Mouse (Mus musculus): Measurements from ENCODE around the gene Prpf6.

Gene Prpf6

DNA sequence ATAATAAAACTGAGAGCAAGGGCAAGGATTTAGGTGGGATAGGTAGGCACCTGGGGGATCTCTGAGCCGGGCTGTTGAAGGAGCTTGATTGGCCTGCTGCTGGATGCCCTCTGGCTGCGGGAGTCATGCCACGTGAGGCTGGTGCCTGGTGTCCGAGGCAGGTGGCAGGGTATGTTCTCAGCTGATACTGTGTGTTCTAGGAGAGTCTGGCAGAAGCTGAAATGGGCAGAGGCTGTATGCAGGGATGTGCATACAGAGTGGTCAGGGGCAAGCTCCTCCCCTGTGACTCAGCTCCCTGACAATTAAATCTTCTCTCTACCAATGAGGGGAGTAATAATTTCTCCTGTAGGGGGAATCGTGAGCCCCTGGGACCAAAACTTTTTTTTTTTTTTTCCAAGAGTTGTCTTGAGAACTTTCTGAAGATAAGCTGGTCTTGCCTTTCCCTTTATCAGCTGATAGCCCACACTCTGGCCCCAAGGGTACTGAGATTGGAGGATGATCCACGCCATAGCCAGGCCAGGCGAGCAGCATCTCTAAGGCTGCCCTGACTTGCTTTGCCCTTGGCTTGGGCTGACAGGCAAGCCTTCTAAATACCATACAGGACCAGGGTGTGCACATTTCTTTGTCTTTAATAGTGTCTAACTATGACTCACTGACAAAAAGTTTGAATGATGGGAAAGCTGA lies 5.9 kb downstream of the Prpf6 start:
- DNase-seq (ENCODE audit: low spot score): peak; percentile 58

- peak; percentile 63 for DNase-seq (ENCODE audit: low spot score)
Measured at GRCm38 (mm10) chr2:181598454-181599351, 7.0 kb downstream of the Prpf6 start, which contains the start of gene Samd10. Samd10 (minus strand) TSS chr2:181599212.

GRCm38 (mm10) chr2:181600226-181600758 lies 8.6 kb downstream of the Prpf6 start:
- DNase-seq (ENCODE audit: low spot score): no peak

GRCm38 (mm10) chr2:181600828-181601750 lies 9.4 kb downstream of the Prpf6 start:
- DNase-seq (ENCODE audit: low spot score): peak; percentile 98

GRCm38 (mm10) chr2:181601751-181602145 lies 10.1 kb downstream of the Prpf6 start:
- no peak for DNase-seq (ENCODE audit: low spot score)

DNA sequence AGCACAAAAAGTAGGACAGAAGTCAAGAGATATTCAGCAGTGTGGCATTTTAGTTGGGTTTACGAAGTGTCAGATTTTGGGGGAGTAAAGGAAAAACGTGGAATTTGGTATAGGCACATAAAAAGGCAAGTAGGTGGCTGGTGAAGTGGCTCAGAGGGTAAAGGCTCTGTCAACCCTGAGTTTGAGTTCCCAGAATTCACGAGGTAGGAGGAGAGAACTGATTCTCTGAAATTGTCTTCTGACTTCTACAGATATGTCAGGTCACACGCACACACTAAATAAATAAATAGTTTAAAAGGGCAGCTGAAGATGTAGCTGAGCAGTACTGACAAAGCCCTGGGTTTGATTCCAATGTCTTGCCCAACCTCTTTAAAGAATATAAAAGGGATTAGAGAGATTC lies 10.7 kb downstream of the Prpf6 start:
- DNase-seq (ENCODE audit: low spot score): no peak

- DNase-seq (ENCODE audit: low spot score): no peak
Measured at GRCm38 (mm10) chr2:181618761-181619495, 27.3 kb downstream of the Prpf6 start.

GRCm38 (mm10) chr2:181623401-181623800 lies 31.7 kb downstream of the Prpf6 start:
- DNase-seq (ENCODE audit: low spot score): peak; percentile 18

DNA sequence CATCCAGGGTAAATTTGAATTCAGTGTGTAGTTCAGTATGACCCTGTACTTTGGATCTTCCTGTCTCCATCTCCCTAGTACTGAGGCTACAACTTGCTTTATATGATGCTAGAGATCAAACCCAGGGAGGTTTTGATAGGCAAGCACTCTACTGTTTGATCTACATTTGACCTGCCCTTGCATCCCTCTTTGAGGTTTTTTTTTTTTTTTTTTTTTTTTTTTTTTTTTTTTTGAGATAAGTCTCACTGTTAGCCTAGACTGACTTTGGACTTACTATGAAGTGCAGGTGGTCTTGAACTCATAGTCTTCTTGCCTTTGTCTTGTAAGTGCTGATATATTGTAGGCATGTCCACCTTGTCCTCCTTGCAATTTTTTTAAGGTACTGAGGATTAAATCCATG lies 36.8 kb downstream of the Prpf6 start:
- DNase-seq (ENCODE audit: low spot score): no peak

DNA sequence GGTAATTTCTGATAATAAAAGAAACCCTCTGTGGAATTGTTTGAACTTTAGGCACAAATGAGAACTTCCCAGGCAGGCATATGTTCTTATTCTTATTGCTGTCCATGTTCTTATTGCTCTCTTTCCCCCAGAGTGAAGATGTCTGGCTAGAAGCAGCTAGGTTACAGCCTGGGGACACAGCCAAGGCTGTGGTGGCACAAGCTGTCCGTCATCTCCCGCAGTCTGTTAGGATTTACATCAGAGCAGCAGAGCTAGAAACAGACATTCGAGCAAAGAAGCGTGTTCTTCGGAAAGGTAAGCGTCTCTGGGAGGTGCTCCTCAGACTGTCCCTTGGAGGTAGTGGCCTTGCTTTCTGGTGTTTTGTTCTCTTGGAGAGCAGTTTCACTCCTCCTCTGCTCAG lies 41.0 kb downstream of the Prpf6 start:
- DNase-seq (ENCODE audit: low spot score): no peak

- DNase-seq (ENCODE audit: low spot score): no peak
Measured at GRCm38 (mm10) chr2:181635865-181636264, 44.2 kb downstream of the Prpf6 start.

- peak; percentile 58 for DNase-seq (ENCODE audit: low spot score)
Measured at GRCm38 (mm10) chr2:181644361-181644760, 52.7 kb downstream of the Prpf6 start.

GRCm38 (mm10) chr2:181645666-181646065 lies 54.0 kb downstream of the Prpf6 start:
- DNase-seq (ENCODE audit: low spot score): no peak

- no peak for DNase-seq (ENCODE audit: low spot score)
Measured at GRCm38 (mm10) chr2:181646626-181647472, 55.2 kb downstream of the Prpf6 start.

GRCm38 (mm10) chr2:181648926-181649325 lies 57.3 kb downstream of the Prpf6 start:
- no peak for DNase-seq (ENCODE audit: low spot score)

GRCm38 (mm10) chr2:181653065-181653464 lies 61.4 kb downstream of the Prpf6 start:
- no peak for DNase-seq (ENCODE audit: low spot score)

DNA sequence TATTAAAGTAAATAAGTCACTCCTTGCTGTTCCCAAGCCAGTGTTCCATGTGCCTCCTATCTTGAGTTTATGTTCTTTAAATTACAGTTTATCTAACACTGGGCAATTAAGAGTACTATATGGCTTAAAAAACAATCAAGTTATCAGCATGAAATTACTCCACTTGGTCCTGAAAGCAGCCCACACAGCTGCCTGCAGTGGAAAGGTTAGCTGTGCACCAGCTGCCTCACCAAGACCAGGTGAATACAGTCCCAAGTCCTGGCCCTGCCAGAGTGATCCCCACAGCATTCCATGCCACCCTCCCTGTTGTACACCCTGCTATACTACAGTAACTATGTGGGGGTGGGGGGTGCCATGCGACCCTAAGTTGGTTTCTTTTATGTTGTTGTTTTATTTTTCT lies 61.9 kb downstream of the Prpf6 start:
- no peak for DNase-seq (ENCODE audit: low spot score)

- DNase-seq (ENCODE audit: low spot score): no peak
Measured at GRCm38 (mm10) chr2:181656734-181657133, 65.1 kb downstream of the Prpf6 start, which contains the start of gene Gm29797. Gm29797 (plus strand) TSS chr2:181657034.

DNA sequence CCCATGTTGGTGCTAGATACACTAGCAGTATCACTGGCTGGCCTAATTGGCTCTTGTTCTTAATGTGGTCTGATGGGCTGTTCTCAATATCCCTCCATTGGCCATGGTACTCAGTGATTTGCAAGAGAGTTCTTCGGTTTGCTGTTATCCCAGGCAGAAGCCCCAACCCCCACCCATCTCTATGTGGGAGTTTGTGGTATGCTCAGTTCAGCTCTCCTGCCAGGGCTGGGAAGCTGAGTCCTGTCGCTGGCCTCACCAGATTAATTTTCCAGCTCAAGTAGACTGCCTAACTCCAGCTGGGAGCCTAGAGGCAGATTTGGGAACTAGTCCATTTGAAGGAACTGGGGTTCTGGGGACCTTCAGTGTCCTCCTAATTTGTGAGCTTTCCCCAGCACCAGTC lies 65.8 kb downstream of the Prpf6 start:
- DNase-seq (ENCODE audit: low spot score): no peak

DNA sequence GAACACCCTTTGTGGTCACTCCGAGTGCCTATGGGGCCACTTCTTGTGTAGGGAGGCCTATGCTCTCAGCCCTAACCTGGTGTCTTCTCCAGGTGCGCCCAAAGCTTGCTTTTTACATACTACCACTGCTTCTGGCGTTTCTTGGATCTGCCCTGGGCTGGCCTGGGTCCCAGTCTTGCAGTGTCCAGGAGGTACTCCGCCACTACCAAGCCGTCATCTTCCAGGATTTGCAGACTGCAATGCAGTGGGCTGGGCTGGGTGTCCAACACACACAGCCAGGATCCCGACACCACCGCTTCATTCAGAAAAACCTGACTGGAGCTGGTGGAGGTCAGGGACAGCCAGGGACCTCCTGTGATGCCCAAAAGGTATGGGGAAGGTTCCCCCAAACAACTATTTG lies 66.9 kb downstream of the Prpf6 start:
- DNase-seq (ENCODE audit: low spot score): no peak

Measured in retina, embryonic 14.5 days (tissue).